Mouse (Mus musculus) forebrain, embryonic 16.5 days (tissue): ENCODE measurements around the gene Nrxn3. TPM values are rescaled to one million over a fixed set of nuclear protein-coding genes. Genes with fewer than 3 reads are reported as not detected.

Experiments used
- ATAC-seq: fragments of 200-750 bp; cut with Nextera tagmentation; 2 replicates; pipeline ENCODE4 v1.8.0; 2017; ENCODE audit warnings: mild to moderate bottlenecking, moderate library complexity
- H3K27ac ChIP-seq: fragments of 300-500 bp; sonication (generic); 2 replicates; pipeline ENCODE4 v1.5.1; 2014; ENCODE audit warnings: low read length, control low read depth
- H3K27me3 ChIP-seq: fragments of 300-500 bp; sonication (generic); replicated peaks from 2 replicates; pipeline ENCODE4 v1.6.1; 2014; ENCODE audit warnings: low read length; ENCODE audit not compliant: control insufficient read depth, insufficient read depth
- H3K36me3 ChIP-seq: fragments of 300-500 bp; sonication (generic); 2 replicates; pipeline ENCODE4 v1.6.1; 2014; ENCODE audit not compliant: control insufficient read depth, insufficient read depth
- H3K4me1 ChIP-seq: fragments of 300-500 bp; sonication (generic); replicated peaks from 2 replicates; pipeline ENCODE4 v1.6.1; 2014; ENCODE audit warnings: low read length; ENCODE audit not compliant: control insufficient read depth, insufficient read depth
- H3K4me2 ChIP-seq: fragments of 300-500 bp; sonication (generic); 2 replicates; pipeline ENCODE4 v1.6.1; 2014; ENCODE audit warnings: mild to moderate bottlenecking, low read length, control low read depth
- H3K4me3 ChIP-seq: fragments of 300-500 bp; sonication (generic); replicated peaks from 2 replicates; pipeline ENCODE4 v1.5.1; 2014; ENCODE audit warnings: mild to moderate bottlenecking, low read length, control low read depth
- H3K9ac ChIP-seq: fragments of 300-500 bp; sonication (generic); replicated peaks from 2 replicates; pipeline ENCODE4 v1.6.1; 2014; ENCODE audit warnings: low read depth, low read length, control low read depth
- H3K9me3 ChIP-seq: fragments of 300-500 bp; sonication (generic); 2 replicates; pipeline ENCODE4 v1.6.1; 2016; ENCODE audit warnings: low read length; ENCODE audit not compliant: control insufficient read depth
- WGBS: fragments of 180-500 bp; shearing (Covaris S2); extraction: QIAGEN DNeasy Blood & Tissue Kit; methylation state at CpG from one replicate; pipeline ENCODE4 v1.1.7; 2014; 5-methylcytosine and 5-hydroxymethylcytosine counted together
- polyA plus RNA-seq: library from polyadenylated mRNA; unstranded; fragments of >200 nt; fragmentation: Nextera tagmentation; extraction: Ambion mirVana; gene quantifications from 2 replicates; pipeline ENCODE4 v1.2.1, GENCODE M21; 2015

Nrxn3 gene
- polyA plus RNA-seq, 1 experiment from 2014 or later: 117 TPM

GRCm38 (mm10) chr12:89661219-89661618 is 938.5 kb downstream of the Nrxn3 start:
- no peaks in the 10 kb centered on the region for H3K36me3 ChIP-seq
- no peak overlapping the region for H3K9ac ChIP-seq
- H3K27ac ChIP-seq: no peak overlapping the region
- no peaks in the 10 kb centered on the region for H3K27me3 ChIP-seq
- peaks cover 2% of the 10 kb centered on the region; the same call in 1 of the 2 replicates for H3K4me1 ChIP-seq
- 32% methylated on average over 3 of the region's 3 CpGs for WGBS
- H3K9me3 ChIP-seq: no peaks in the 10 kb centered on the region
- no peak overlapping the region for H3K4me3 ChIP-seq
- peak; percentile 45; the same call in 1 of the 2 replicates for ATAC-seq
- H3K4me2 ChIP-seq: no peak overlapping the region

- no peaks in the 10 kb centered on the region for H3K9me3 ChIP-seq
- peak; percentile 80 for ATAC-seq
- no peaks in the 10 kb centered on the region for H3K36me3 ChIP-seq
- H3K4me1 ChIP-seq: peaks cover 5% of the 10 kb centered on the region
- no peak overlapping the region for H3K27ac ChIP-seq
- H3K27me3 ChIP-seq: no peaks in the 10 kb centered on the region
- no peak overlapping the region for H3K9ac ChIP-seq
- H3K4me2 ChIP-seq: no peak overlapping the region
- H3K4me3 ChIP-seq: no peak overlapping the region
- 47% methylated on average over 2 of the region's 2 CpGs for WGBS
Measured at GRCm38 (mm10) chr12:89668856-89669255, 946.2 kb downstream of the Nrxn3 start.

GRCm38 (mm10) chr12:89672819-89673218 is 950.1 kb downstream of the Nrxn3 start:
- H3K27me3 ChIP-seq: no peaks in the 10 kb centered on the region
- no peaks in the 10 kb centered on the region for H3K9me3 ChIP-seq
- no peaks in the 10 kb centered on the region for H3K36me3 ChIP-seq
- H3K4me3 ChIP-seq: no peak overlapping the region
- H3K9ac ChIP-seq: no peak overlapping the region
- H3K4me2 ChIP-seq: no peak overlapping the region
- 62% methylated on average over 2 of the region's 2 CpGs for WGBS
- no peak for ATAC-seq
- no peak overlapping the region for H3K27ac ChIP-seq
- peaks cover 5% of the 10 kb centered on the region for H3K4me1 ChIP-seq

DNA sequence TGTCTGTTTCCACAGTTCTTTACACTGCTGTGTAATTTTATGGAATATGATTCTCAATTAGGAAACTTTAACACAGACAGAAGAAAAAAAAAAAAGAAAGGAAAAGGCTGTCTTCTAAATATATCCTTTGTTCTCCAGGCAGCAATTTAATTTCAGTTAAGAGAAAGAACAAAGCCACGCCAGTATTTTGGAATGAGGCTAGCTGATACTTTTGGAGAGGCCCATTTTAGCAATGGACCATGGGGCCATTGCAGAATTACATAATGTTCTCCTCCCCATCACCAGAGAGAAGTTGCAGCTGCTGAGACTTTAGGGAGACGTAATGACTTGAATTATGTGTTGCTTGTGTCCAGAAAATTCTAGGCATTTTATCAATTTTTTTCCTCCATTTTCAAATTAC is 963.0 kb downstream of the Nrxn3 start:
- no peak overlapping the region for H3K9ac ChIP-seq
- no peak overlapping the region for H3K4me2 ChIP-seq
- WGBS: 80% methylated on average over 2 of the region's 2 CpGs
- H3K36me3 ChIP-seq: no peaks in the 10 kb centered on the region
- H3K4me3 ChIP-seq: no peak overlapping the region
- H3K9me3 ChIP-seq: no peaks in the 10 kb centered on the region
- ATAC-seq: no peak
- no peaks in the 10 kb centered on the region for H3K4me1 ChIP-seq
- H3K27ac ChIP-seq: no peak overlapping the region
- no peaks in the 10 kb centered on the region for H3K27me3 ChIP-seq

DNA sequence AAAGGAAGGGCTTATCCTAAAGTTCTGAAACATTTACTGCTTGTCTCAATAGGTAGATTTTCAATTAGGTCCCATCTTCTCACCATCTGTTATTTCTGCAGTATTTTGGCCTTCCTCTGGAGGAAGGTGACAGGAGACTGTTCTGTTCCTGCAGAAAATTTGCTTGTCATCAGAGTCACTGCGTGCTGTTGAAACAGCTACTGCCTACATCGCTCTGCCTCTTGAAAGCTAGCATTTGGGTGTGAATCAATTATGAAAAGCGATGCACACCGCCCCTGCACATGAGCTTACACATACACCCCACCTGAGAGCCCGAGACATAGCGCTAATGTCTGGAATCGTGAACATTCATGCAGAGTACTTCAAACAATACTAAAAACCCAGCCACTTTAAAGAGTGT is 966.4 kb downstream of the Nrxn3 start:
- Histone ChIP-seq H3K4me3 (no peak overlapping the region), H3K9ac (no peak overlapping the region), H3K36me3 (no peaks in the 10 kb centered on the region), H3K27me3 (no peaks in the 10 kb centered on the region), H3K27ac (no peak overlapping the region), H3K9me3 (no peaks in the 10 kb centered on the region), H3K4me2 (no peak overlapping the region), H3K4me1 (no peaks in the 10 kb centered on the region)
- no peak for ATAC-seq
- WGBS: 93% methylated on average over 7 of the region's 7 CpGs

- Histone ChIP-seq H3K4me3 (no peak overlapping the region), H3K36me3 (no peaks in the 10 kb centered on the region), H3K9me3 (no peaks in the 10 kb centered on the region), H3K4me2 (peak overlapping the region; percentile 7; the same call in 1 of the 2 replicates), H3K27me3 (no peaks in the 10 kb centered on the region), H3K9ac (no peak overlapping the region), H3K27ac (peak overlapping the region; percentile 43; the same call in 1 of the 2 replicates), H3K4me1 (peaks cover 15% of the 10 kb centered on the region)
- 3% methylated on average over 4 of the region's 4 CpGs for WGBS
- peak; percentile 94 for ATAC-seq
Measured at GRCm38 (mm10) chr12:89699469-89699868, 976.8 kb downstream of the Nrxn3 start.

GRCm38 (mm10) chr12:89700937-89701458 is 978.3 kb downstream of the Nrxn3 start:
- Histone ChIP-seq H3K27ac (no peak overlapping the region), H3K9ac (no peak overlapping the region), H3K9me3 (no peaks in the 10 kb centered on the region), H3K4me3 (no peak overlapping the region), H3K4me1 (peaks cover 15% of the 10 kb centered on the region), H3K36me3 (no peaks in the 10 kb centered on the region), H3K27me3 (no peaks in the 10 kb centered on the region), H3K4me2 (no peak overlapping the region)
- WGBS: 21% methylated on average over 3 of the region's 3 CpGs
- ATAC-seq: no peak

GRCm38 (mm10) chr12:89702931-89703330 is 980.3 kb downstream of the Nrxn3 start:
- Histone ChIP-seq H3K27ac (no peak overlapping the region), H3K4me1 (peaks cover 15% of the 10 kb centered on the region), H3K9ac (no peak overlapping the region), H3K4me2 (no peak overlapping the region), H3K4me3 (no peak overlapping the region), H3K9me3 (no peaks in the 10 kb centered on the region), H3K36me3 (no peaks in the 10 kb centered on the region), H3K27me3 (no peaks in the 10 kb centered on the region)
- ATAC-seq: no peak
- WGBS: 78% methylated on average over 1 of the region's 1 CpGs

- no peak for ATAC-seq
- no peak overlapping the region for H3K4me2 ChIP-seq
- 66% methylated on average over 4 of the region's 4 CpGs for WGBS
Measured at GRCm38 (mm10) chr12:89707913-89708312, 985.2 kb downstream of the Nrxn3 start.

DNA sequence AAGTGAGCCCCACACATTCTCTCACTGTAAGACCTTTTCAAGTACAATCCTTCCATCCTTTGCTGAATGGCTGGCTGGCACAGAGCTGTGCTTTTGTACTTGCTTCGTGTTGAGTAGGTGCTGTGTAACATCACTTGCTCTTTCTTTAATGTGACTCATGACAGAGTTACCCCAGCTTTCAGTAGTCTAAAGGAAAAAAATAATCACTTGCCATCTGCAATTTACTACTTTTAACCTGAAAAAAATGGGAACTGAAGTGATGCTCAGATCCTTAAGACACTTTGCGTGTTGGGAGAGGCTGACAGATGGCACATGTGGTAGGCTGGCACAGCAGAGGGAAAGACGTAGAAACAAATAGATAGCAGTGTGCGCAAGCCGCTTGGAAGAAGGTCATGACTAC is 987.8 kb downstream of the Nrxn3 start:
- Histone ChIP-seq H3K36me3 (no peaks in the 10 kb centered on the region), H3K9ac (no peak overlapping the region)
- WGBS: 61% methylated on average over 5 of the region's 5 CpGs

More at GRCm38 (mm10) chr12:89707913-89708312, 985.2 kb downstream of the Nrxn3 start:
- Histone ChIP-seq H3K27ac (no peak overlapping the region), H3K9ac (no peak overlapping the region), H3K27me3 (no peaks in the 10 kb centered on the region), H3K9me3 (no peaks in the 10 kb centered on the region), H3K4me1 (no peaks in the 10 kb centered on the region), H3K4me3 (no peak overlapping the region), H3K36me3 (no peaks in the 10 kb centered on the region)

More for the DNA sequence above, 987.8 kb downstream of the Nrxn3 start:
- H3K4me2 ChIP-seq: no peak overlapping the region
- H3K4me1 ChIP-seq: no peaks in the 10 kb centered on the region
- no peaks in the 10 kb centered on the region for H3K9me3 ChIP-seq
- no peak overlapping the region for H3K27ac ChIP-seq
- H3K4me3 ChIP-seq: no peak overlapping the region
- no peaks in the 10 kb centered on the region for H3K27me3 ChIP-seq
- no peak for ATAC-seq
